Mouse (Mus musculus) CH12.LX (cell line): ENCODE measurements at regions not wholly inside any gene's neighbourhood (a gene's known extent, or its start where the extent isn't known, plus 50 kb on each side); places are given as distances from the start of the nearest gene placed in this dataset.

ENCODE experiments used
- DNase-seq: peaks from one replicate; pipeline ENCODE4 v3.0.0-alpha.2; 2013; ENCODE audit errors: extremely low read depth
- H3K27ac ChIP-seq: 2 replicates; pipeline ENCODE4 v1.5.1; 2012; ENCODE audit warnings: low read depth, mild to moderate bottlenecking, control low read depth, moderate library complexity; ENCODE audit not compliant: insufficient read depth
- H3K27me3 ChIP-seq: replicated peaks from 2 replicates; pipeline ENCODE3; 2012; ENCODE audit warnings: inconsistent platforms
- H3K36me3 ChIP-seq, 2 experiments: replicated peaks in 1 of 2; 2 replicates each; pipeline versions ENCODE3 to v1.6.1; 2012; ENCODE audit warnings: inconsistent platforms in 1 of 2, low read length in 1 of 2, mild to moderate bottlenecking in 1 of 2, mixed read lengths in 1 of 2, moderate library complexity in 1 of 2; ENCODE audit not compliant: control insufficient read depth in 1 of 2, insufficient read depth in 1 of 2
- H3K4me1 ChIP-seq, 2 experiments: 2 replicates each; pipeline ENCODE4 v1.6.1; 2012; ENCODE audit warnings: inconsistent platforms in 1 of 2, moderate library complexity in 1 of 2; ENCODE audit not compliant: insufficient read depth in 2 of 2, control insufficient read depth in 1 of 2
- H3K4me2 ChIP-seq: 2 replicates; pipeline ENCODE4 v1.6.1; 2012; ENCODE audit warnings: low read depth, mild to moderate bottlenecking, control low read depth; ENCODE audit not compliant: poor library complexity, insufficient read depth, severe bottlenecking
- H3K4me3 ChIP-seq, 3 experiments: fragments of 150-350 bp in 1 of 3; sonication (generic) in 1 of 3; replicated peaks in 1 of 3; 2 replicates each; pipeline versions ENCODE3 to v1.5.1; 2011 to 2012; ENCODE audit warnings: low read depth in 2 of 3, low read length in 2 of 3, mild to moderate bottlenecking in 2 of 3, moderate library complexity in 2 of 3, control low read depth in 1 of 3, improper control_type of control experiment in 1 of 3, inconsistent platforms in 1 of 3, mixed read lengths in 1 of 3; ENCODE audit not compliant: poor library complexity in 1 of 3
- H3K79me2 ChIP-seq: replicated peaks from 2 replicates; pipeline ENCODE4 v1.6.1; 2012; ENCODE audit warnings: mild to moderate bottlenecking, moderate library complexity; ENCODE audit not compliant: control insufficient read depth, poor library complexity, insufficient read depth, severe bottlenecking; ENCODE audit errors: extremely low read depth
- H3K9ac ChIP-seq: 2 replicates; pipeline ENCODE4 v1.6.1; 2012; ENCODE audit warnings: low read depth, mild to moderate bottlenecking, control low read depth, moderate library complexity; ENCODE audit not compliant: insufficient read depth
- H3K9me3 ChIP-seq: replicated peaks from 2 replicates; pipeline ENCODE3; 2012; ENCODE audit warnings: low read length, inconsistent platforms, mixed read lengths
- BHLHE40 ChIP-seq: IDR thresholded peaks from 2 replicates; pipeline ENCODE4 v1.6.1; 2011; ENCODE audit warnings: mild to moderate bottlenecking, low read depth, low read length, improper control_type of control experiment
- CHD1 ChIP-seq: IDR thresholded peaks from 2 replicates; pipeline ENCODE4 v1.6.1; 2012; ENCODE audit warnings: low read depth, low read length, improper control_type of control experiment, inconsistent platforms
- CHD2 ChIP-seq: IDR thresholded peaks from 2 replicates; pipeline ENCODE4 v1.6.1; 2011; ENCODE audit warnings: low read length, improper control_type of control experiment
- CTCF ChIP-seq, 2 experiments: IDR thresholded peaks in 1 of 2; conservative IDR thresholded peaks in 1 of 2; 2 replicates each; pipeline ENCODE4 v1.5.1; 2011 to 2012; ENCODE audit warnings: low read depth in 2 of 2, low read length in 2 of 2, improper control_type of control experiment in 1 of 2, inconsistent platforms in 1 of 2, mild to moderate bottlenecking in 1 of 2, moderate library complexity in 1 of 2
- ELF1 ChIP-seq: IDR thresholded peaks from 2 replicates; pipeline ENCODE4 v1.6.1; 2014; ENCODE audit warnings: low read depth, mild to moderate bottlenecking, inconsistent platforms, low read length, improper control_type of control experiment
- EP300 ChIP-seq: IDR thresholded peaks from 2 replicates; pipeline ENCODE4 v1.6.1; 2011; ENCODE audit warnings: low read length, improper control_type of control experiment
- GABPA ChIP-seq: IDR thresholded peaks from 2 replicates; pipeline ENCODE4 v1.6.1; 2012; ENCODE audit warnings: low read depth, low read length, improper control_type of control experiment, inconsistent platforms; ENCODE audit not compliant: insufficient replicate concordance
- HCFC1 ChIP-seq: IDR thresholded peaks from 2 replicates; pipeline ENCODE4 v1.6.1; 2012; ENCODE audit warnings: low read depth, mild to moderate bottlenecking, inconsistent platforms, low read length, improper control_type of control experiment
- JUN ChIP-seq: IDR thresholded peaks from 2 replicates; pipeline ENCODE4 v1.6.1; 2011; ENCODE audit warnings: low read depth, mild to moderate bottlenecking, low read length, improper control_type of control experiment, moderate library complexity; ENCODE audit not compliant: insufficient read depth
- KAT2A ChIP-seq: IDR thresholded peaks from 2 replicates; pipeline ENCODE4 v1.6.1; 2012; ENCODE audit warnings: low read length, improper control_type of control experiment, inconsistent platforms; ENCODE audit not compliant: insufficient replicate concordance
- MAX ChIP-seq: IDR thresholded peaks from 2 replicates; pipeline ENCODE4 v1.6.1; 2011; ENCODE audit warnings: low read length, improper control_type of control experiment
- MAZ ChIP-seq: IDR thresholded peaks from 2 replicates; pipeline ENCODE4 v1.6.1; 2012; ENCODE audit warnings: low read depth, mild to moderate bottlenecking, inconsistent platforms, low read length, improper control_type of control experiment, moderate library complexity
- MEF2A ChIP-seq: IDR thresholded peaks from 2 replicates; pipeline ENCODE4 v1.6.1; 2014; ENCODE audit warnings: low read depth, mild to moderate bottlenecking, inconsistent platforms, low read length, improper control_type of control experiment, borderline replicate concordance
- MYC ChIP-seq: IDR thresholded peaks from 2 replicates; pipeline ENCODE4 v1.6.1; 2011; ENCODE audit warnings: low read depth, mild to moderate bottlenecking, improper control_type of control experiment, low read length
- NRF1 ChIP-seq: IDR thresholded peaks from 2 replicates; pipeline ENCODE4 v1.6.1; 2014; ENCODE audit warnings: low read depth, mild to moderate bottlenecking, inconsistent platforms, low read length, improper control_type of control experiment, moderate library complexity
- POLR2AphosphoS2 ChIP-seq: IDR thresholded peaks from 2 replicates; pipeline ENCODE4 v1.6.1; 2011; ENCODE audit warnings: low read depth, low read length, improper control_type of control experiment
- RAD21 ChIP-seq: IDR thresholded peaks from 2 replicates; pipeline ENCODE4 v1.6.1; 2011; ENCODE audit warnings: low read depth, mild to moderate bottlenecking, low read length, improper control_type of control experiment, moderate library complexity
- RCOR1 ChIP-seq: conservative IDR thresholded peaks from 2 replicates; pipeline ENCODE4 v1.6.1; 2012; ENCODE audit warnings: low read depth, mild to moderate bottlenecking, inconsistent platforms, low read length, improper control_type of control experiment
- SIN3A ChIP-seq: IDR thresholded peaks from 2 replicates; pipeline ENCODE4 v1.6.1; 2012; ENCODE audit warnings: low read length, improper control_type of control experiment, inconsistent platforms
- SMC3 ChIP-seq: IDR thresholded peaks from 2 replicates; pipeline ENCODE4 v1.6.1; 2011; ENCODE audit warnings: low read depth, low read length, improper control_type of control experiment
- TBP ChIP-seq: conservative IDR thresholded peaks from 2 replicates; pipeline ENCODE4 v1.6.1; 2011; ENCODE audit warnings: low read depth, low read length, improper control_type of control experiment
- TCF12 ChIP-seq: IDR thresholded peaks from 2 replicates; pipeline ENCODE4 v1.6.1; 2014; ENCODE audit warnings: low read depth, mild to moderate bottlenecking, inconsistent platforms, low read length, improper control_type of control experiment
- UBTF ChIP-seq: IDR thresholded peaks from 2 replicates; pipeline ENCODE4 v1.6.1; 2012; ENCODE audit warnings: low read depth, mild to moderate bottlenecking, inconsistent platforms, low read length, improper control_type of control experiment, moderate library complexity
- USF1 ChIP-seq: IDR thresholded peaks from 2 replicates; pipeline ENCODE4 v1.6.1; 2014; ENCODE audit warnings: low read depth, mild to moderate bottlenecking, inconsistent platforms, low read length, improper control_type of control experiment
- USF2 ChIP-seq: conservative IDR thresholded peaks from 2 replicates; pipeline ENCODE4 v1.6.1; 2011; ENCODE audit warnings: low read depth, low read length, improper control_type of control experiment
- ZC3H11A ChIP-seq: IDR thresholded peaks from 2 replicates; pipeline ENCODE4 v1.6.1; 2012; ENCODE audit warnings: low read depth, mild to moderate bottlenecking, inconsistent platforms, low read length, improper control_type of control experiment
- ZMIZ1 ChIP-seq: IDR thresholded peaks from 2 replicates; pipeline ENCODE4 v1.6.1; 2012; ENCODE audit warnings: low read depth, mild to moderate bottlenecking, inconsistent platforms, low read length, improper control_type of control experiment
- dilution Hi-C: fragments of 300-500 bp; cut with MboI; formaldehyde crosslinking; loops from 2 replicates; pipeline ENCODE4 v1.14.3; 2020; ENCODE audit warnings: low sequenced_read_pairs; ENCODE audit not compliant: extremely low pct_unique_long_range_greater_than_20kb, extremely low pct_ligation_motif_present
- in situ Hi-C: fragments of 300-500 bp; cut with MboI; formaldehyde crosslinking; loops from 3 replicates; pipeline ENCODE4 v1.14.3; 2019; ENCODE audit warnings: low sequenced_read_pairs, low pct_ligation_motif_present, low pct_unique_long_range_greater_than_20kb, mixed read lengths

DNA sequence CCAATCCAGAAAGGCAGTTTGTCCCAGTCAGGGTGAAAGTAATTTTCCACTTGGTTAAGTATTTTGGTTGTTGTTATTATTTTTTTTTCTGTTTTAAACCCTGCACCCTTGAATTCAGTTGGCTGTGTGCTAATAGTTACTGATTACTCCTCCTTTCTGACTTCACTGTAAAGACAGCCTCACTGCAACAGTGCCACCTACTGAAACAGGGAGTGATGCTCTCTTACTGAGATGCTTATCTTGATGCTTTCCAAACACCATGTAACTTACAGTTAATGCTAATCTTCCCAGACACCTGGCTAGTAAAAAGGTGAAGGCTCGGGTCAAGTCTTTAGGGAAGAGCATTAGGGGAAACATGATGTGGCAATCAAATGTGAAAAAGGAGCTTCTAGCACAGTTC is 294.9 kb downstream of the Pax1 start:
- in situ Hi-C loops = loop anchor here (25.0 kb wide), 1 partner anchor 269 kb away; no protein-coding TSS in a partner anchor
- peak; percentile 17 for DNase-seq
- no peaks in the 10 kb centered on the region for H3K36me3 ChIP-seq
- no peak overlapping the region for H3K4me2 ChIP-seq
- dilution Hi-C loops = no loop called here
- H3K27me3 ChIP-seq = no peaks in the 10 kb centered on the region
- H3K27ac ChIP-seq = no peak overlapping the region
- no peak for TF ChIP-seq TCF12
- no peak for TF ChIP-seq MEF2A
- no peak for TF ChIP-seq RCOR1
- TF ChIP-seq SMC3 = peak; percentile 67
- TF ChIP-seq MAZ = no peak
- peak; percentile 70 for TF ChIP-seq RAD21
- TF ChIP-seq CTCF (conservative IDR thresholded peaks at IDR 0.05 in 1 of 2, IDR thresholded peaks at IDR 0.05 in 1 of 2; ENCODE audit: low read depth in 2 of 2, low read length in 2 of 2) = peak; percentile 22 to 72; a peak in 2 of 4 replicates
- no peak for TF ChIP-seq NRF1
- no peak for TF ChIP-seq JUN
- H3K9me3 ChIP-seq = no peaks in the 10 kb centered on the region
- no peaks in the 10 kb centered on the region for H3K4me1 ChIP-seq
- H3K79me2 ChIP-seq = no peaks in the 10 kb centered on the region
- H3K4me3 ChIP-seq = no peak overlapping the region
- no peak overlapping the region for H3K9ac ChIP-seq

DNA sequence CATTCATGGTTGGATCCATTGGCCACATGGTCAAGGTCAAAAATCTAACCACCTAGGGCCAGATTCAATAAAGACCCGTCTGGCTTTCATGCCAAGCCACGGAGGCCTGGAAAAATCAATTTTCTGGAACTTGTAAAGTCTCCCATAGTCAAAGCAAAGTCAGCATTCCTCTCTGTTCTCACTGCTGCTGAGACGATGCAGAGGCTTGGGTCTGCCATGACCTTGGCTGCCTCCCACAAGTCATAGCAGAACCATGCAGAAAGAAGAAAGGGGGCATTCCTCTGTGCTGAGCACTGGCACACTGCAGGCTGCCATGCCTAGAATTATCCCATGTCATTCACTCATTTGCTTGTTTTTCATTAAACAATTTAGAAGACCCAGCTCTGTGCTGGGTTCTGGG is 288.5 kb downstream of the Pax1 start:
- dilution Hi-C loops = no loop called here

DNA sequence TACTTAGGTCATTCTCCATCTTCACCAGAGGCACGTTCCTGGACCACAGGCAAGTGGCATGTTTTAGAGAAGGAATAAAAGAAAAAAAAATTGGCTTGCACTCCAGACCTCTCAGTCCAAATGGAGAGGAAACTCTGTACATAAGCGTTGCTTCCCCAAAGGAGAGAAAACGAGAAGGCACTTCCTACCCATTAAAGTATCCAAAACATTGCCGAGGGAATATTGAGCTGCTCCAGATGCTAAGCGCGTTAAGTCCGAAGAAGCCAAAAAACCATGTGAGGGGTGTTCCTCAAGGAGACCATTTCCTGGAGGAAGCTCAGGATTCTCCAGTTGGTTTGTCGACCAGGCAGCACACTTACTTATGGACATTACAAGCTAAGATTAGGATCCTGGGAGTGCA is 286.2 kb downstream of the Pax1 start:
- Histone ChIP-seq H3K9me3 (no peaks in the 10 kb centered on the region), H3K4me1 (no peaks in the 10 kb centered on the region), H3K4me2 (no peak overlapping the region), H3K9ac (no peak overlapping the region), H3K27ac (no peak overlapping the region), H3K36me3 (no peaks in the 10 kb centered on the region), H3K4me3 (no peak overlapping the region), H3K27me3 (no peaks in the 10 kb centered on the region), H3K79me2 (no peaks in the 10 kb centered on the region)
- DNase-seq = no peak
- TF ChIP-seq KAT2A = no peak
- no peak for TF ChIP-seq RAD21
- no peak for TF ChIP-seq SIN3A
- no peak for TF ChIP-seq MAZ
- no peak for TF ChIP-seq MAX
- no peak for TF ChIP-seq CHD1
- no peak for TF ChIP-seq RCOR1
- no peak for TF ChIP-seq TBP
- no peak for TF ChIP-seq JUN
- TF ChIP-seq BHLHE40 = no peak
- no peak for TF ChIP-seq ZC3H11A
- no peak for TF ChIP-seq USF1
- TF ChIP-seq GABPA = no peak
- no peak for TF ChIP-seq ZMIZ1
- no peak for TF ChIP-seq CHD2
- TF ChIP-seq POLR2AphosphoS2 = no peak
- no peak for TF ChIP-seq USF2
- dilution Hi-C loops = no loop called here
- in situ Hi-C loops = no loop called here

More for the DNA sequence above, 288.5 kb downstream of the Pax1 start:
- Histone ChIP-seq H3K79me2 (no peaks in the 10 kb centered on the region), H3K4me1 (no peaks in the 10 kb centered on the region), H3K27me3 (no peaks in the 10 kb centered on the region), H3K4me3 (no peak overlapping the region), H3K9ac (no peak overlapping the region), H3K27ac (no peak overlapping the region), H3K4me2 (no peak overlapping the region), H3K9me3 (no peaks in the 10 kb centered on the region), H3K36me3 (no peaks in the 10 kb centered on the region)
- in situ Hi-C loops = loop anchor here (25.0 kb wide), 1 partner anchor 263 kb away; no protein-coding TSS in a partner anchor
- TF ChIP-seq CHD1 (no peak), MAZ (no peak), RCOR1 (no peak), HCFC1 (no peak), POLR2AphosphoS2 (no peak), UBTF (no peak), ELF1 (no peak), SIN3A (no peak), JUN (no peak), MYC (no peak), EP300 (no peak)
- no peak for DNase-seq
